9 mouse cellular contexts compared by ENCODE assay signal in genomic region chr2:181032407-181032806, GRCm38 (mm10). TPM values are rescaled to one million over a fixed set of nuclear protein-coding genes. Genes with fewer than 3 reads are reported as not detected.
DNase-seq lines count a peak whose midpoint lies in the region; ATAC-seq and TF ChIP-seq lines count a peak whose summit lies in the region.
"Had no signal": no experiment of that assay in that cellular context is flagged by ENCODE, and none has a peak within 500 bp of the region (broad histone marks: within the 10 kb centered on the region; RNA-seq: fewer than 3 reads in every experiment).

No protein-coding gene starts in this region.

- no peaks in the 10 kb centered on the region; the same call in 1 of the 2 replicates for H3K27me3 ChIP-seq in stomach, embryonic 16.5 days (ENCODE audit: control insufficient read depth, insufficient read depth, low read length)
- H3K27me3 ChIP-seq: neural tube, embryonic 13.5 days had no signal

- 35% methylated on average over 5 of the region's 5 CpGs for WGBS in stomach, embryonic 16.5 days

- TF ChIP-seq CTCF in layer of hippocampus, adult 2 months (conservative IDR thresholded peaks at IDR 0.05): peak; percentile 72

- H3K4me1 ChIP-seq in stomach, embryonic 16.5 days (ENCODE audit: control insufficient read depth, insufficient read depth, low read length): no peaks in the 10 kb centered on the region; the same call in 1 of the 2 replicates

- no peaks in the 10 kb centered on the region for H3K9me3 ChIP-seq in stomach, embryonic 16.5 days (replicated peaks; ENCODE audit: control insufficient read depth, low read length)
- H3K9me3 ChIP-seq: neural tube, embryonic 13.5 days had no signal

- peak; percentile 19; the same call in 1 of the 2 replicates for ATAC-seq in stomach, embryonic 16.5 days (ENCODE audit: insufficient read depth, low FRiP score)

- no peak overlapping the region for H3K4me3 ChIP-seq in layer of hippocampus, adult 2 months
- no peak overlapping the region for H3K4me3 ChIP-seq in stomach, embryonic 16.5 days (replicated peaks; ENCODE audit: low read length)
- H3K4me3 ChIP-seq: neural tube, embryonic 13.5 days had no signal

- H3K9ac ChIP-seq in stomach, embryonic 16.5 days (ENCODE audit: low read length): no peak overlapping the region
- H3K9ac ChIP-seq: neural tube, embryonic 13.5 days had no signal

- H3K4me2 ChIP-seq in stomach, embryonic 16.5 days (ENCODE audit: low read depth, low read length): no peak overlapping the region
- H3K4me2 ChIP-seq: neural tube, embryonic 13.5 days had no signal

- no peaks in the 10 kb centered on the region for H3K36me3 ChIP-seq in stomach, embryonic 16.5 days (ENCODE audit: control insufficient read depth, insufficient read depth, low read length)

- DNase-seq in adrenal gland, adult (ENCODE audit: inconsistent age in 2 of 2, low spot score in 1 of 2): peak; percentile 41 to 63
- no peak for DNase-seq in adrenal gland, adult 8-10 months
- DNase-seq in layer of hippocampus, adult 2 months (ENCODE audit: low spot score in 2 of 2): peak; percentile 29 to 33
- no peak for DNase-seq in layer of hippocampus, adult 9-10 months (ENCODE audit: low spot score)
- DNase-seq in 416B (ENCODE audit: low read depth): peak; percentile 10
- DNase-seq in embryo, embryonic 11 days: peak; percentile 42
- DNase-seq in right cerebral cortex, postnatal 36 days (ENCODE audit: low spot score in 2 of 2): no peak

- H3K27ac ChIP-seq in layer of hippocampus, adult 2 months: peak overlapping the region; percentile 79; the same call in 1 of the 2 replicates
- H3K27ac ChIP-seq in stomach, embryonic 16.5 days (ENCODE audit: low read length): no peak overlapping the region
- H3K27ac ChIP-seq: neural tube, embryonic 13.5 days had no signal

RNA-seq across cellular contexts. Expression of gene Chrna4, which starts 10.9 kb away (rescaled TPM):
- total RNA-seq in adrenal gland, adult 8-10 months (2022): 10 to 100 TPM; 12.0 to 27.7 (median 20.5) TPM
- 10 to 100 TPM; 14.1 to 15.7 TPM for total RNA-seq in layer of hippocampus, adult 2 months (2021)
- polyA plus RNA-seq in stomach, embryonic 16.5 days (2015; fragmentation: Nextera tagmentation; extraction: Ambion mirVana): 0.81 and 1.2 TPM in 2 replicates

RNA-seq across cellular contexts. Expression of gene Col20a1, which starts 46.1 kb away (rescaled TPM):
- total RNA-seq in adrenal gland, adult 8-10 months (2022): 1 to 10 TPM; 2.3 to 4.5 (median 4.2) TPM
- total RNA-seq in layer of hippocampus, adult 2 months (2021): 1 to 10 TPM; 2.7 to 5.4 TPM
- polyA plus RNA-seq in stomach, embryonic 16.5 days (2015; fragmentation: Nextera tagmentation; extraction: Ambion mirVana): 0.94 TPM in 2 replicates

Comparison
In these comparisons a context has a peak if more than half of its experiments do, and no peak if none do; other contexts are left out.
1. DNase-seq: peak in adrenal gland, adult (2 of 2), layer of hippocampus, adult 2 months (2 of 2), 416B (single experiment) and embryo, embryonic 11 days (single experiment); none in adrenal gland, adult 8-10 months (single experiment), layer of hippocampus, adult 9-10 months (single experiment) and right cerebral cortex, postnatal 36 days (0 of 2).